Mouse (Mus musculus) liver, embryonic 14.5 days (tissue): Measurements from ENCODE around the gene Ranbp3l. TPM values are rescaled to one million over a fixed set of nuclear protein-coding genes. Genes with fewer than 3 reads are reported as not detected.
"Not testable (repeated sequence)": the region's sequence is repeated elsewhere in the genome, so short reads cannot be mapped to it uniquely, and the experiment has no call there.

ENCODE experiments used
- ATAC-seq: fragments of 200-750 bp; cut with Nextera tagmentation; 2 replicates; pipeline ENCODE4 v1.8.0; 2017; ENCODE audit warnings: moderate number of reproducible peaks, mild to moderate bottlenecking, moderate library complexity; ENCODE audit not compliant: insufficient read depth
- DNase-seq, 3 experiments: peaks; one replicate each; pipeline ENCODE4 v3.0.0-alpha.2; 2012 to 2013; ENCODE audit warnings: low read depth in 3 of 3, low spot score in 3 of 3
- H3K27ac ChIP-seq: fragments of 300-500 bp; sonication (generic); 2 replicates; pipeline ENCODE4 v1.5.1; 2014; ENCODE audit warnings: moderate library complexity, mild to moderate bottlenecking, control low read depth, inconsistent platforms
- H3K27me3 ChIP-seq: fragments of 300-500 bp; sonication (generic); 2 replicates; pipeline ENCODE4 v1.6.1; 2014; ENCODE audit warnings: mild to moderate bottlenecking, low read length, moderate library complexity; ENCODE audit not compliant: control insufficient read depth, insufficient read depth
- H3K36me3 ChIP-seq: fragments of 300-500 bp; sonication (generic); replicated peaks from 2 replicates; pipeline ENCODE4 v1.6.1; 2014; ENCODE audit warnings: low read depth; ENCODE audit not compliant: control insufficient read depth, insufficient read depth
- H3K4me1 ChIP-seq, 2 experiments: fragments of 200-500 bp in 1 of 2; fragments of 300-500 bp in 1 of 2; sonication (generic) in 1 of 2; replicated peaks; 2 replicates each; pipeline ENCODE4 v1.6.1; 2012 to 2014; ENCODE audit warnings: antibody characterized with exemption in 1 of 2, inconsistent platforms in 1 of 2, low read length in 1 of 2; ENCODE audit not compliant: control insufficient read depth in 2 of 2, insufficient read depth in 2 of 2
- H3K4me2 ChIP-seq: fragments of 300-500 bp; sonication (generic); 2 replicates; pipeline ENCODE4 v1.6.1; 2014; ENCODE audit warnings: low read depth, mild to moderate bottlenecking, control low read depth, moderate library complexity
- H3K4me3 ChIP-seq, 2 experiments: fragments of 200-500 bp in 1 of 2; fragments of 300-500 bp in 1 of 2; sonication (generic) in 1 of 2; 2 replicates each; pipeline ENCODE4 v1.5.1; 2012 to 2014; ENCODE audit warnings: low read depth in 2 of 2, low read length in 2 of 2, mild to moderate bottlenecking in 2 of 2, control low read depth in 1 of 2, inconsistent platforms in 1 of 2, moderate library complexity in 1 of 2; ENCODE audit not compliant: insufficient read depth in 1 of 2
- H3K9ac ChIP-seq: fragments of 300-500 bp; sonication (generic); replicated peaks from 2 replicates; pipeline ENCODE4 v1.6.1; 2014; ENCODE audit warnings: mild to moderate bottlenecking, control low read depth, moderate library complexity
- H3K9me3 ChIP-seq: fragments of 300-500 bp; sonication (generic); 2 replicates; pipeline ENCODE4 v1.6.1; 2016; ENCODE audit warnings: low read length, mixed read lengths; ENCODE audit not compliant: control insufficient read depth
- CTCF ChIP-seq: IDR thresholded peaks from 2 replicates; pipeline ENCODE4 v1.5.1; 2016; ENCODE audit warnings: antibody characterized with exemption, low read depth, control low read depth
- EP300 ChIP-seq: IDR thresholded peaks from 2 replicates; pipeline ENCODE4 v1.6.1; 2016; ENCODE audit warnings: antibody characterized with exemption, low read depth
- WGBS: fragments of 180-500 bp; shearing (Covaris S2); extraction: QIAGEN DNeasy Blood & Tissue Kit; methylation state at CpG from one replicate; pipeline ENCODE4 v1.1.7; 2014; ENCODE audit not compliant: insufficient replicate concordance; 5-methylcytosine and 5-hydroxymethylcytosine counted together
- polyA plus RNA-seq, 2 experiments: library from polyadenylated mRNA; depleted of rRNA in 1 of 2; stranded (reverse) in 1 of 2; unstranded in 1 of 2; fragments of >200 nt; fragmentation: Nextera tagmentation in 1 of 2; extraction: Ambion mirVana in 1 of 2; gene quantifications; 2 replicates each; pipeline versions ENCODE4 v1.2.1 to v1.2.3; 2012 to 2014

The Ranbp3l gene
- polyA plus RNA-seq, 2 experiments: 0.16 to 0.60 TPM

GRCm38 (mm10) chr15:8994608-8995277 lies 27.0 kb downstream of the Ranbp3l start:
- H3K27ac ChIP-seq: no peak overlapping the region
- H3K9me3 ChIP-seq: no peaks in the 10 kb centered on the region
- no peak overlapping the region for H3K9ac ChIP-seq
- H3K4me1 ChIP-seq: 0 out of 4 replicates have a peak, but pooled peaks cover 0 to 2% of the 10 kb centered on the region in 2 experiments
- no peaks in the 10 kb centered on the region for H3K36me3 ChIP-seq
- no peak overlapping the region for H3K4me3 ChIP-seq
- no peak overlapping the region for H3K4me2 ChIP-seq
- ATAC-seq: no peak
- TF ChIP-seq EP300 (no peak), CTCF (peak; percentile 44)
- WGBS: 59% methylated on average over 8 of the region's 8 CpGs
- H3K27me3 ChIP-seq: no peaks in the 10 kb centered on the region
- no peak for DNase-seq

GRCm38 (mm10) chr15:8995490-8995889 lies 27.7 kb downstream of the Ranbp3l start:
- H3K4me1 ChIP-seq: 0 out of 4 replicates have a peak, but pooled peaks cover 0 to 2% of the 10 kb centered on the region in 2 experiments
- H3K4me3 ChIP-seq: no peak overlapping the region
- H3K27ac ChIP-seq: no peak overlapping the region
- no peaks in the 10 kb centered on the region for H3K27me3 ChIP-seq
- WGBS: 28% methylated on average over 7 of the region's 7 CpGs
- H3K4me2 ChIP-seq: no peak overlapping the region
- no peak overlapping the region for H3K9ac ChIP-seq
- ATAC-seq (no peak), DNase-seq (no peak)
- H3K36me3 ChIP-seq: no peaks in the 10 kb centered on the region
- no peaks in the 10 kb centered on the region for H3K9me3 ChIP-seq
- TF ChIP-seq CTCF (no peak), EP300 (no peak)

- DNase-seq (no peak), ATAC-seq (no peak)
- no peak overlapping the region for H3K4me2 ChIP-seq
- no peaks in the 10 kb centered on the region for H3K9me3 ChIP-seq
- H3K36me3 ChIP-seq: no peaks in the 10 kb centered on the region
- no peaks in the 10 kb centered on the region for H3K4me1 ChIP-seq
- TF ChIP-seq EP300 (no peak), CTCF (no peak)
- H3K27ac ChIP-seq: no peak overlapping the region
- no peaks in the 10 kb centered on the region for H3K27me3 ChIP-seq
- H3K9ac ChIP-seq: no peak overlapping the region
- WGBS: 69% methylated on average over 2 of the region's 2 CpGs
- H3K4me3 ChIP-seq: no peak overlapping the region
Measured at GRCm38 (mm10) chr15:9002762-9003161, 35.0 kb downstream of the Ranbp3l start.

GRCm38 (mm10) chr15:9009196-9009595 lies 41.4 kb downstream of the Ranbp3l start:
- Histone ChIP-seq H3K4me3 (no peak overlapping the region), H3K9ac (no peak overlapping the region), H3K4me2 (no peak overlapping the region), H3K4me1 (no peaks in the 10 kb centered on the region), H3K27ac (no peak overlapping the region), H3K36me3 (no peaks in the 10 kb centered on the region), H3K9me3 (no peaks in the 10 kb centered on the region), H3K27me3 (no peaks in the 10 kb centered on the region)
- 58% methylated on average over 6 of the region's 6 CpGs for WGBS
- TF ChIP-seq CTCF (no peak), EP300 (no peak)
- no peak for ATAC-seq
- DNase-seq: no peak

GRCm38 (mm10) chr15:9014541-9014940 lies 46.8 kb downstream of the Ranbp3l start:
- no peak for DNase-seq
- no peak for ATAC-seq
- Histone ChIP-seq H3K4me2 (no peak overlapping the region), H3K4me1 (no peaks in the 10 kb centered on the region), H3K4me3 (no peak overlapping the region), H3K9me3 (peaks cover 3% of the 10 kb centered on the region), H3K27ac (no peak overlapping the region), H3K36me3 (no peaks in the 10 kb centered on the region), H3K9ac (no peak overlapping the region), H3K27me3 (no peaks in the 10 kb centered on the region)
- no peak for TF ChIP-seq EP300
- TF ChIP-seq CTCF: no peak
- WGBS: 24% methylated on average over 2 of the region's 2 CpGs

GRCm38 (mm10) chr15:9015496-9015895 lies 47.7 kb downstream of the Ranbp3l start:
- H3K9me3 ChIP-seq, H3K36me3 ChIP-seq, H3K4me2 ChIP-seq, H3K4me3 ChIP-seq, H3K27ac ChIP-seq, H3K9ac ChIP-seq, H3K4me1 ChIP-seq, DNase-seq, H3K27me3 ChIP-seq, ATAC-seq: not testable (repeated sequence)
- 75% methylated on average over 6 of the region's 6 CpGs for WGBS
